Mouse (Mus musculus): ENCODE measurements around the gene M1ap.

DNA sequence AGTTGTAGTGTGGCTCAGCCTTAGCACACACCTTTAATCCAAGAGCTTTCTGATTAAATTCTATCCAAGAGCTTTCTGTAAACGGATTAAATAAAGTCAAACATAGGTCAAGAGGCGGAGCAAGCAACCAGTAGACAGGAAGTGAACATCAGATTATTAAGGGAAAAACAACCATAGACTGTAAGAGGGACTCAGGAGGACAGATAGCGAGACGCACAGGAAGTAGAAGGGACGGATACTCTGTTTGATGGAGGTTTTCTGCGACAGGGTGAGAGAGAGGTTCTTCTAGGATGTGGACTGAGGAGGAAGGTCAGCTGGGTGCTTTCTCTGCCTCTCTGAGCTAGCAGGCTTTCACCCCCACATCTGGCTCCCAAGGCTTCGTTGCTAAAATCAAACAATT is 63.3 kb downstream of the M1ap start:
- TF ChIP-seq POLR2A (IDR thresholded peaks at IDR 0.05; ENCODE audit: control insufficient read depth, extremely low read depth, insufficient read depth, low read length, poor library complexity) (no peak), CTCF (IDR thresholded peaks at IDR 0.05; ENCODE audit: borderline replicate concordance, control insufficient read depth, extremely low read depth, insufficient read depth, low read length, poor library complexity) (no peak)
